Mouse (Mus musculus): ENCODE measurements around the gene Trim17.
"Not testable (repeated sequence)": the region's sequence is repeated elsewhere in the genome, so short reads cannot be mapped to it uniquely, and the experiment has no call there.

Gene Trim17

GRCm38 (mm10) chr11:58947798-58948528, 6.5 kb upstream of the Trim17 start:
- DNase-seq, result peak; percentile 37 to 42

DNA sequence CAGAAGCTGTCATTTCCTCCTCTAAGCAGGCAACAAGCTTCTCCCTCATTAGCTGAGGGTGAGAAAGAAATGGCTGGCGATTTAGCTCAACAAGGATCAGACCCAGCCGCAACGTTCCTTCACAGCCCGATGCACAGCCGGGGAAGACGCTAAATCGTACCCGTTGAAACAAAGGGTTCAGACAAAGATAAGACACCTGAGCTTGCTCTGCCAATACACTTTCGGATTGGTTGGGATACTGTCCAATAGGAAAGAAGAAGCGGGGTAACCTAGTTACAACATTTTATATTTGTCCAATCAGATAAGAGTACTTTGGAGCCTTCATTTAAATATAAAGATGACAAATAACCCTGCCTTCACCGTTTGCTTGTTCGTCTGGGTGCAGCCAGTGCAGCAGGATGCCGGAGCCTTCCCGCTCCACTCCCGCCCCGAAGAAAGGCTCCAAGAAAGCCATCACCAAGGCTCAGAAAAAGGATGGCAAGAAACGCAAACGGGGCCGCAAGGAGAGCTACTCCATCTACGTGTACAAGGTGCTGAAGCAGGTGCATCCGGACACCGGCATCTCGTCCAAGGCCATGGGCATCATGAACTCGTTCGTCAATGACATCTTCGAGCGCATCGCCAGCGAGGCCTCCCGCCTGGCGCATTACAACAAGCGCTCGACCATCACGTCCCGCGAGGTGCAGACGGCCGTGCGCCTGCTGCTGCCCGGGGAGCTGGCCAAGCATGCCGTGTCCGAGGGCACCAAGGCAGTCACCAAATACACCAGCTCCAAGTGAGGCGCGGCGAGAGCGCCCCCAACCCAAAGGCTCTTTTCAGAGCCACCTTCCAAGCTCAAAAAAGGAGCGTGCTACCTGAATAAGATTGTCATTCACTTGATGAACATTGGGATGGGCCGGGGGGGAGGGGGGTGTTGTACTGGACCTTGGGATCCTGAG, 5.7 kb upstream of the Trim17 start, which contains the start of gene Hist3h2ba:
Gene Hist3h2ba, plus strand, starts transcription at position 379 of the 938 bp plus-strand sequence.
- peak; percentile 66 to 67 for DNase-seq

DNA sequence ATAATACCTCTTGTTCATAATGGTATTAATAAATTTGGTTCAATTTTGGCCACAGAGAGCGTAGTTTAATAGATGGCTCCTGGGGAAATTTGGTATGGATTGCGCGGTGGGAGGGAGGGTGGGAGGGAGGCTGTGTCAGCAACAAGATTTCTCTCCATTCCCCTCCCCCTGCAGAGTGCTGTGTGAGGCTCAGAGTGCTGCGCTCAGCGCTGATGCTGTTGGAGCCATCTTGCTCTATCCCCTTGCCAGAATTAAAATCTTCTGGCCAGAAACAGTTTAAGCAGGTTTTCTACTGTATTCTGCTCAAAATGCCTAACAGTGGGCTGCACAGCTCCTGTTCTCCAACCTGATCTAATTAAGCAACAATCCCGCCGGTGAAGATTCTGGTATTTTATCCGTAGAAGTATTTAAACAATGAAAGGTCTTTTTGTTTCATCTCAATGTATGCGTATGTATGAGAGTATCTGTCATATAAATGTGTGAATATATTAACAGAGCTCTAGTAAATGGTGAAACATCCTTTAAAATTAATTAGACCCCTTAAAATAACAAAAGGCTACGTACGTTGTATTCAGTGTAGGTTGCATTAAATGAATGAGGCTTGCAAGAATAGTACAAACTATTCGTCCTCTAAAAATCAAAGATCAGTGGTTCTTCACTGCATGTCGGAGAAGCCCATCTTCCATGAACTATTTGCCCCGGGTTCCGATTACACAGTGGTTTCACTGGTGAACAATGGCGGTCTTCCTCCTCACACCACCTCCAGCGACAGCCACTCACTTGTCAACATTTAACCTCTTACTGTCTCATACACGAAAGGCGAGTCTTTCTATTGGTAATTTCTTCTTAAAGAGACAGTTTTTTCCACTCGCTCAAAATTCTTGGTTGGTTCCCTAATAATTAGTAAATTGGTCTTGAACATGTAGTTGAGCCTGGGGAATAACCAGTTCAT, 4.7 kb upstream of the Trim17 start:
- no peak for DNase-seq

- DNase-seq, result no peak
These were observed 3.3 kb upstream of the Trim17 start for GRCm38 (mm10) chr11:58951210-58951609.

- DNase-seq, result no peak
These were observed 925 bp upstream of the Trim17 start for GRCm38 (mm10) chr11:58953351-58954169.

DNA sequence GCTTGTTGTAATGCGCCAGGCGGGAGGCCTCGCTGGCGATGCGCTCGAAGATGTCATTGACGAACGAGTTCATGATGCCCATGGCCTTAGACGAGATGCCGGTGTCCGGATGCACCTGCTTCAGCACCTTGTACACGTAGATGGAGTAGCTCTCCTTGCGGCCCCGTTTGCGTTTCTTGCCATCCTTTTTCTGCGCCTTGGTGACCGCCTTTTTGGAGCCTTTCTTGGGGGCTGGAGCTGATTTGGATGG, 390 bp upstream of the Trim17 start:
- DNase-seq, result not testable (repeated sequence)

DNA sequence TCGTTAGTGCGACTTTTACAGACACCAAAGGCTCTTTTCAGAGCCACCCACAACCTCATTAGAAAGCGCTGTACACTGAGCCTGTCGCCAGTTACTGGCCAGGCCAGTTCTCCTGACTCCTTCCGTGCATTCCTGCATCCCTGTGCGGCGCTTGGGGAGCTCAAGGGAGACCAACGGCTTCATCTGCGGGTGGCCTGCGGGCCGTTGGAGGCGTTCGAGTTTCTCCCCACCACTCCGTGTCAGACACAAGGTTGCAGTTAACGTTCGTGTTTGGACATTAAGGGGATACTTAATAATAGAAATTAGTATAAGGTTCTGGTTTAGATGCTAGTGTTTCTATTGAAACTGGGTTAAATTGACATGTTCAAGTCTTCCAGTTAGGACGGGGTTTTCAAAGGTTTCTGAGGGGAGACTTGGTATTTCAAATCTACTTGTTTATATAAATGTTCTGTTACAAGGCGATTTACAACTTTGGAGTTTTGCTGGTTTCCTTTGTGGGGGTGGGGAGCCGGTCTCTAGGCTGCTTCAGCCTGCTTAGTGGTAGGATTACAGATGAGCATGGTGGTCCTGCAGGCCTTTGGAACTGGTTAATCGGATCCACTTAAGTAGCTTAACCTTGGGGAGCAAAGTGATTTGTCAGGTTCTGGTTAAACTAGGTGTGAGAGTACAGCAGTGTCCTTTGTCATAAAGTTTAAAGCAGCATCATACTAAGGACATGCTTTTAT, 820 bp downstream of the Trim17 start:
- DNase-seq, result peak in 1 of 2 experiments; percentile 28

- DNase-seq, result no peak
These were observed 1.4 kb downstream of the Trim17 start for GRCm38 (mm10) chr11:58955868-58956257.

DNA sequence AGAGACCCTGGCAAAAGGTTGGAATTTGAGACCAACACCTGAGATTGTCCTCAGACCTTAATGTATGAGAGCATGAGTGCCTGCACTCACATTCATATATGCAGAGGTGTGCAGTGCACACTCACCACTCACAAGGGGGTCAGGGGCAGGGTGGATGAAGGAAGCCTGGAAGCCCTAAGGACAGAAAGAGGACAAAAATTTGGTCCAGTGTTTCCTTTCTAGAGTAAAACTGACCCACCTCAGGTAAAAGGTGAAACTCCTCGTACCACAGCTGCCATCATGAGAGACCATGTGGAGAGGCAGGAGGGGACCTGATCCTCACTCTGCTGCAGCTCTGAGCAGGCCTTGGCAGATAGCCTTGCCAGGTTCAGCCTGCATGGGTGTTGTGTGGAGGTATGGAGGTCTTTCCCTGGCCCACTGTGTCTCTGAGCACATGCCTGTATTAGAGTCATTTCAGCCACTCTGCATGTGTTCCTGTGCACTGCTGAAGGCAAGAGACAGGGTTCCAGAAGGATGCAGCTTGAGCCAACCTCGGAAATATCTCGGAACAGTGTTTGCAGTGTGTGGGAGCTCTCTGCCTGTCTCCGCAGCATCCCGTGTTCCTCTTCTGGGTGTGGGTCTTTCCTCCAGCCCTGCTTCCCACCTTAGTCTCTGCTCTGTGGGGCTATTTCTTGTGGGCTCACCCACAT, 2.9 kb downstream of the Trim17 start:
- no peak for DNase-seq

GRCm38 (mm10) chr11:58958536-58958935, 4.1 kb downstream of the Trim17 start:
- no peak for DNase-seq

DNA sequence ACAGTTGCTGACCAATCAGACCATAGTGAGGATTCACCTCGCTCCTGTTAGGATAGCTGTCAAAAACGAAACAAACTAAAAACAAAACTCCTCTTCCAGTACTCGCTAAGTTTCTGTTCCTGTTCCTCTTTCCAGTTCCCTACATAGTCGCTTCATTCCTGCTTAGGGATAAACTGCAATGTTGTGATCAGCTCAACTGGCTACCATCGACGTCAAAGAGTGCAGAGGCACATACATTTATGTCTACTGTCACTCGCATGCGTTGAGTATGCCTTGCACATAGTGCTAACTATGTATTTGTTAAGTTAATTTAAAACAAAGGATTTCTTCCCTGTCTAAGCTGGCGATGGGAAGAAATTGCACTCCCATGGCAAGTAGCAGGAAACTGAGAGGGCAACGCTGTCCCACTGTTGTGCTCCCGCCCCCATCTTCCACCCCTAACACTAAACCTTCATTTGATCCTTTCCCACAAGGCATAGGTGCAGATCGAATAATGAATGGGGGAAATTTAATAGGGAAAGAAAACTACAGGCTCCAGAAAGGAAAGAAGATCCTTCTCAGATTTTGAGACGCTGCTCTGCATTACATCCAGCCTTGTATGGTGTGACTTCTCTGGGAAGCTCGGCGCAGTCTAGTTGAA, 4.8 kb downstream of the Trim17 start:
- DNase-seq, result no peak

DNA sequence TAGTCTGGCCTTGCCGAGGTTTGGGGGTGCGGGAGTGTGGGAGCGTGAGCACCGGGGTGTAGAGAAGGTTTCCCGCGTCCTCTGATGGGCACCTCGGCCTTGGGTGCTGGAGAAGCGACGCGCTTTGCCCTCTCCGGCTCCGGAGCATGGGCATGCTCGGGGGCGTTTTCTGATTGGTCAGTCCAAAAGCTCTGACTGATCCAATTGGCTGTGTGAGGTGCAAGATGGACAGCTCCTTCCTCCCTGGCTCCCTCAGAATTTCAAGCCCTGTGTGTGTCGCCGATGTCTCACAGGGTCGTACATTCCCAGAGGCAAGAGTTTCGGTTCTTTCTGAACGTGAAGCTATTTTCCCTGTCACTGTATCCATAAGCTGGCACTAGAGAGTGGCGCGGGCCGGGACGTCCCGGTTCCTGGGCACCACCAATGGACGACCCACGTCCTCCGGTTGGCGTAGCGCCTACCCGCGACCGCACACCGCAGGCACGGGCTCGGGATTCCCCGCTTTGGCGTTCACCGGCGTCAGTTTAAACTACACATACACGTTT, 5.5 kb downstream of the Trim17 start:
- peak; percentile 90 to 91 for DNase-seq

DNA sequence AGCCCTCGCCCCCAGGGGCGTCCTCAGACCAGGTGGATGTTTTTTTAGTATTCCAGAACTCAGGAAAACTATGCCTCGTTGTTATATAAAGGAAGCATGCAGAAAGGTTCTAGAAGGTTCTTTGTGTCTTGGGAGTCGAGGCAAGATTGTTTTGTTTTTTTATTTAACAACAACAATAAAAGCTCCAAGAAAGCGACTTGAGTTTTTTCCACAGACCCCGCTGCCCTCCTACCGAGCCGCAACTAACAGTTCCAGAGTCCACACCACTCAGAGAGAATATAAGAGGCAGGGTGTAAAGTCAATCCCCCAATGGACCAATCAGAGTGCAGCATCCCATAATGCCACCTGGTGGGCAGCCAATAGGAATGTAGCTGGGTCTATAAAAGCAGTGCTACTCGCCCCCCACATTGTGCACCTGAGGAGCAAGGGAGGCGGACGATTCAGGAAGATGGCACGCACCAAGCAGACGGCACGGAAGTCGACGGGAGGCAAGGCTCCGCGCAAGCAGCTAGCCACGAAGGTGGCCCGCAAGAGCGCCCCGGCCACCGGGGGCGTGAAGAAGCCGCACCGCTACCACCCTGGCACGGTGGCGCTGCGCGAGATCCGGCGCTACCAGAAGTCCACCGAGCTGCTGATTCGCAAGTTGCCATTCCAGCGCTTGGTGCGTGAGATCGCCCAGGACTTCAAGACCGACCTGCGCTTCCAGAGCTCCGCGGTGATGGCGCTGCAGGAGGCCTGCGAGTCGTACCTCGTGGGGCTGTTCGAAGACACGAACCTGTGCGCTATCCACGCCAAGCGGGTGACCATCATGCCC, 7.1 kb downstream of the Trim17 start:
- no peak for DNase-seq

DNA sequence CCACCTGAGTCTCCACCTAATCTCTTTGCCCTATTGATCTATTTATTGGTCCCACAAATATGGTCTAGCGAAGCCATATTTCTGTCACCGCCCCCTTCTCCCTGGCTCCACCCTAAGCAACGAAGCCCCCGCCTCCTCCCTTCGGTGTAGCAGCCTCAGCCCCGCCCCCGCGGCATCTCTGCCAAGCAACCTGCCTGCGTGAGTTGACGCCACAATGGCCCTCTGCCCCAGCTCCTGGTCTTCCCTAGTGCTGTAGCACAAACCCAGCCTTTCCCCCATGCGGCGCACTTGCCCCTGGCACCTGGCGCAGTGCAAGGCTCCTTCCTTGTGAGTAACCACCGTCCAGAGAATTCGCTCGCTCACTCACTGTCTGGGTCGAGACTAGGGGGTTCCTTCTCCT, 9.1 kb downstream of the Trim17 start:
- peak; percentile 57 to 60 for DNase-seq

DNA sequence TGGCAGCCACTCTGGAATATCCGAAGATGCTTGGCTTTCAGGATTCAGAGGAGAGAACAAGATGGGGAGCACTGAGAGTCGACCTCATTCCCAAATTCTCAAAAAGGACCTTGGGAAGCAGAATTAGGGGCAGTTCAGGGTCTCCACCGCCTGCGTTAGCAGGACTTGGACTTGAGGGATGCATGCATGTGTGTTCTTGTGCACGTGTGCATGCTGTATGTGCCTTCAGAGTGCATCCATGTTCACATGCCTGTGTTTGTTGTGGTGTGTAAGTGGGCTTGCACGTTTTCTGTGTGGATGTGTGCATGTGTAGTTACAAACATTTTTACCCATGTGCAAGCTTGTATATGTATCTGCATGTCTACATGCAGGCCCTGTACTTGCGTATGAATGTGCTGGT, 9.7 kb downstream of the Trim17 start:
- no peak for DNase-seq

DNA sequence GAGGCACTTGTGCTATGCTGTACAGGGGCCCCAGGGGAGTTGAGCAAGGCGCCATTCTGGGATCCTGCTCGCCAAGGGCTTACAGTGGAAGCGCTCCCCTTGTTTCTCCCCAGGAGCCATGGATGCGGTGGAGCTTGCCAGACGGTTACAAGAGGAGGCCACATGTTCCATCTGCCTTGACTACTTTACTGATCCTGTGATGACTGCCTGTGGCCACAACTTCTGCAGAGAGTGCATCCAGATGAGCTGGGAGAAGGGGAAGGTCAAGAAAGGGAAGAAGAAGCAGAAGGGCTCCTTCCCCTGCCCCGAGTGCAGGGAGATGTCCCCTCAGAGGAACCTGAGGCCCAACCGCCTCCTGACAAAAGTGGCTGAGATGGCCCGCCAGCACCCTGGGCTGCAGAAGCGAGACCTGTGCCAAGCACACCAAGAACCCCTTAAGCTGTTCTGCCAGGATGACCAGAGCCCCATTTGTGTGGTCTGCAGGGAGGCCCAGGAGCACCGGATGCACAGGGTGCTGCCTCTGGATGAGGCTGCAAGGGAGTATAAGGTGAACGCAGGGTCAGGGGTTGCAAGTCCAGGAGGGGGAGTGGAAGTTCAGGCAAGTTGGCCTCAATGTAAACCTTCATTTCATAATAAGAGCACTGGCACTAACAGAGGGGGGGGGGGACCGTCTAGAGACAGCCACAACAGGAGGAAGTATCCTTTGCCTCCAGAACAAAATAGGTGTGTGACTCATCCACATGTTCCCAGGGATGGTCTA, 10.7 kb downstream of the Trim17 start:
- DNase-seq, result no peak

GRCm38 (mm10) chr11:58967346-58967745, 12.9 kb downstream of the Trim17 start:
- DNase-seq, result peak; percentile 74 to 79

GRCm38 (mm10) chr11:58968551-58968950, 14.1 kb downstream of the Trim17 start:
- DNase-seq, result no peak

Measured in B cell, adult 2 months (primary cell).